Mouse (Mus musculus) liver, embryonic 12.5 days (tissue): ENCODE data around the gene Cyth3. TPM values are rescaled to one million over a fixed set of nuclear protein-coding genes. Genes with fewer than 3 reads are reported as not detected.

Source experiments
- ATAC-seq: fragments of 200-750 bp; cut with Nextera tagmentation; 2 replicates; pipeline ENCODE4 v1.8.0; 2017; ENCODE audit warnings: moderate number of reproducible peaks, mild to moderate bottlenecking, moderate library complexity
- H3K27ac ChIP-seq: fragments of 300-500 bp; sonication (generic); 2 replicates; pipeline ENCODE4 v1.5.1; 2016; ENCODE audit warnings: mild to moderate bottlenecking
- H3K27me3 ChIP-seq: fragments of 300-500 bp; sonication (generic); replicated peaks from 2 replicates; pipeline ENCODE4 v1.6.1; 2016; ENCODE audit warnings: mild to moderate bottlenecking, moderate library complexity
- H3K36me3 ChIP-seq: fragments of 300-500 bp; sonication (generic); 2 replicates; pipeline ENCODE4 v1.6.1; 2016; ENCODE audit warnings: mild to moderate bottlenecking, moderate library complexity
- H3K4me1 ChIP-seq: fragments of 300-500 bp; sonication (generic); 2 replicates; pipeline ENCODE4 v1.6.1; 2016
- H3K4me2 ChIP-seq: fragments of 300-500 bp; sonication (generic); 2 replicates; pipeline ENCODE4 v1.6.1; 2016; ENCODE audit warnings: mild to moderate bottlenecking, moderate library complexity
- H3K4me3 ChIP-seq: fragments of 300-500 bp; sonication (generic); 2 replicates; pipeline ENCODE4 v1.5.1; 2016; ENCODE audit warnings: mild to moderate bottlenecking, moderate library complexity
- H3K9ac ChIP-seq: fragments of 300-500 bp; sonication (generic); 2 replicates; pipeline ENCODE4 v1.6.1; 2016; ENCODE audit warnings: mild to moderate bottlenecking, moderate library complexity
- H3K9me3 ChIP-seq: fragments of 300-500 bp; sonication (generic); replicated peaks from 2 replicates; pipeline ENCODE4 v1.6.1; 2016; ENCODE audit warnings: mild to moderate bottlenecking, moderate library complexity
- WGBS: fragments of 180-500 bp; shearing (Covaris S2); methylation state at CpG from one replicate; pipeline ENCODE4 v1.1.7; 2016; ENCODE audit not compliant: insufficient replicate concordance; 5-methylcytosine and 5-hydroxymethylcytosine counted together
- polyA plus RNA-seq: library from polyadenylated mRNA; unstranded; fragments of >200 nt; fragmentation: Nextera tagmentation; extraction: Ambion mirVana; gene quantifications from 2 replicates; pipeline ENCODE4 v1.2.1, GENCODE M21; 2016

The Cyth3 gene
- polyA plus RNA-seq, 1 experiment from 2014 or later = 46.0 TPM

- H3K9ac ChIP-seq = peak overlapping the region; percentile 97
- H3K4me2 ChIP-seq = peak overlapping the region; percentile 93
- WGBS = under 1% methylated on average over 54 of the region's 82 CpGs
- no peaks in the 10 kb centered on the region for H3K9me3 ChIP-seq
- H3K27ac ChIP-seq = peak overlapping the region; percentile 95
- H3K27me3 ChIP-seq = 0 out of 2 replicates have a peak, but pooled peaks cover 5% of the 10 kb centered on the region
- ATAC-seq = peak; percentile 36
- H3K4me3 ChIP-seq = peak overlapping the region; percentile 100
- peaks cover 14% of the 10 kb centered on the region for H3K36me3 ChIP-seq
- peaks cover 25% of the 10 kb centered on the region for H3K4me1 ChIP-seq
Measured at GRCm38 (mm10) chr5:143731483-143732112, 109.4 kb downstream of the Cyth3 start.

GRCm38 (mm10) chr5:143732180-143732891, 110.1 kb downstream of the Cyth3 start, which contains the start of gene Usp42:
TSS of gene Usp42 (minus strand) at chr5:143732280.
- 0 out of 2 replicates have a peak, but pooled peaks cover 5% of the 10 kb centered on the region for H3K27me3 ChIP-seq
- peak within 1 kb of the TSS; percentile 95 for H3K27ac ChIP-seq
- no peaks in the 10 kb centered on the region for H3K9me3 ChIP-seq
- under 1% methylated on average over 65 of the region's 82 CpGs for WGBS
- peak within 1 kb of the TSS; percentile 93 for H3K4me2 ChIP-seq
- peak within 1 kb of the TSS; percentile 100 for H3K4me3 ChIP-seq
- peak within 1 kb of the TSS; percentile 97 for H3K9ac ChIP-seq
- ATAC-seq = peak; percentile 95
- peaks cover 25% of the 10 kb centered on the region for H3K4me1 ChIP-seq
- peaks cover 6% of the 10 kb centered on the region for H3K36me3 ChIP-seq

- H3K27me3 ChIP-seq = no peaks in the 10 kb centered on the region; the same call in 1 of the 2 replicates
- ATAC-seq = no peak
- H3K27ac ChIP-seq = no peak overlapping the region
- 42% methylated on average over 2 of the region's 2 CpGs for WGBS
- H3K4me1 ChIP-seq = no peaks in the 10 kb centered on the region
- no peaks in the 10 kb centered on the region for H3K9me3 ChIP-seq
- H3K4me2 ChIP-seq = no peak overlapping the region
- H3K4me3 ChIP-seq = no peak overlapping the region
- no peaks in the 10 kb centered on the region for H3K36me3 ChIP-seq
- H3K9ac ChIP-seq = no peak overlapping the region
Measured at GRCm38 (mm10) chr5:143749630-143750208, 127.5 kb downstream of the Cyth3 start.

- H3K36me3 ChIP-seq = no peaks in the 10 kb centered on the region
- H3K27ac ChIP-seq = no peak overlapping the region
- H3K4me2 ChIP-seq = no peak overlapping the region
- H3K9ac ChIP-seq = no peak overlapping the region
- H3K4me3 ChIP-seq = no peak overlapping the region
- 0 out of 2 replicates have a peak, but pooled peaks cover 3% of the 10 kb centered on the region for H3K27me3 ChIP-seq
- no peaks in the 10 kb centered on the region for H3K9me3 ChIP-seq
- ATAC-seq = no peak
- H3K4me1 ChIP-seq = peaks cover 14% of the 10 kb centered on the region; the same call in 1 of the 2 replicates
- 79% methylated on average over 9 of the region's 9 CpGs for WGBS
Measured at GRCm38 (mm10) chr5:143755529-143756141, 133.4 kb downstream of the Cyth3 start.

- peak overlapping the region; percentile 42; the same call in 1 of the 2 replicates for H3K9ac ChIP-seq
- ATAC-seq = peak; percentile 85
- 20% methylated on average over 28 of the region's 28 CpGs for WGBS
Measured at GRCm38 (mm10) chr5:143757755-143758443, 135.7 kb downstream of the Cyth3 start.

GRCm38 (mm10) chr5:143759554-143759953, 137.3 kb downstream of the Cyth3 start:
- ATAC-seq = no peak
- no peaks in the 10 kb centered on the region for H3K36me3 ChIP-seq
- peaks cover 14% of the 10 kb centered on the region; the same call in 1 of the 2 replicates for H3K4me1 ChIP-seq
- H3K27me3 ChIP-seq = 0 out of 2 replicates have a peak, but pooled peaks cover 3% of the 10 kb centered on the region
- H3K4me2 ChIP-seq = no peak overlapping the region
- H3K9ac ChIP-seq = no peak overlapping the region
- H3K9me3 ChIP-seq = no peaks in the 10 kb centered on the region
- H3K4me3 ChIP-seq = no peak overlapping the region
- WGBS = 76% methylated on average over 8 of the region's 8 CpGs
- no peak overlapping the region for H3K27ac ChIP-seq

More at GRCm38 (mm10) chr5:143757755-143758443, 135.7 kb downstream of the Cyth3 start:
- peak overlapping the region; percentile 50 for H3K4me3 ChIP-seq
- 0 out of 2 replicates have a peak, but pooled peaks cover 3% of the 10 kb centered on the region for H3K27me3 ChIP-seq
- H3K4me2 ChIP-seq = peak overlapping the region; percentile 68
- no peaks in the 10 kb centered on the region for H3K9me3 ChIP-seq
- peaks cover 14% of the 10 kb centered on the region; the same call in 1 of the 2 replicates for H3K4me1 ChIP-seq
- no peaks in the 10 kb centered on the region for H3K36me3 ChIP-seq
- H3K27ac ChIP-seq = no peak overlapping the region

Other genes starting within 250 kb of the Cyth3 start
- 171 and 174 TPM in 2 replicates for gene Kdelr2, start 218.6 kb upstream of the Cyth3 start, polyA plus RNA-seq
- gene Daglb, start 157.9 kb upstream of the Cyth3 start, polyA plus RNA-seq = 11.8 and 12.6 TPM in 2 replicates
- 254 and 256 TPM in 2 replicates for gene Rac1, start 94.4 kb upstream of the Cyth3 start, polyA plus RNA-seq
- gene Usp42, start 109.8 kb downstream of the Cyth3 start, polyA plus RNA-seq = 8.0 and 8.4 TPM in 2 replicates
- 109 and 110 TPM in 2 replicates for gene Eif2ak1, start 195.3 kb downstream of the Cyth3 start, polyA plus RNA-seq